Mouse (Mus musculus) neural tube, embryonic 15.5 days (tissue): Measurements from ENCODE around the gene Lilr4b. TPM values are rescaled to one million over a fixed set of nuclear protein-coding genes. Genes with fewer than 3 reads are reported as not detected.
"Not testable (repeated sequence)": the region's sequence is repeated elsewhere in the genome, so short reads cannot be mapped to it uniquely, and the experiment has no call there.

Experiments used
- ATAC-seq: fragments of 200-750 bp; cut with Nextera tagmentation; 2 replicates; pipeline ENCODE4 v1.8.0; 2017; ENCODE audit warnings: mild to moderate bottlenecking, moderate TSS enrichment, moderate library complexity; ENCODE audit not compliant: low FRiP score
- H3K27ac ChIP-seq: fragments of 300-500 bp; sonication (generic); replicated peaks from 2 replicates; pipeline ENCODE4 v1.5.1; 2015; ENCODE audit warnings: mild to moderate bottlenecking, inconsistent platforms
- H3K27me3 ChIP-seq: fragments of 300-500 bp; sonication (generic); replicated peaks from 2 replicates; pipeline ENCODE4 v1.6.1; 2015; ENCODE audit warnings: inconsistent platforms
- H3K36me3 ChIP-seq: fragments of 300-500 bp; sonication (generic); 2 replicates; pipeline ENCODE4 v1.6.1; 2015; ENCODE audit warnings: inconsistent platforms
- H3K4me1 ChIP-seq: fragments of 300-500 bp; sonication (generic); 2 replicates; pipeline ENCODE4 v1.6.1; 2015; ENCODE audit warnings: inconsistent platforms
- H3K4me2 ChIP-seq: fragments of 300-500 bp; sonication (generic); 2 replicates; pipeline ENCODE4 v1.6.1; 2015; ENCODE audit warnings: inconsistent platforms, mild to moderate bottlenecking, moderate library complexity
- H3K4me3 ChIP-seq: fragments of 300-500 bp; sonication (generic); replicated peaks from 2 replicates; pipeline ENCODE4 v1.5.1; 2015; ENCODE audit warnings: mild to moderate bottlenecking, inconsistent platforms
- H3K9ac ChIP-seq: fragments of 300-500 bp; sonication (generic); replicated peaks from 2 replicates; pipeline ENCODE4 v1.6.1; 2015; ENCODE audit warnings: mild to moderate bottlenecking, inconsistent platforms
- H3K9me3 ChIP-seq: fragments of 300-500 bp; sonication (generic); replicated peaks from 2 replicates; pipeline ENCODE4 v1.6.1; 2016; ENCODE audit warnings: inconsistent platforms
- WGBS: fragments of 180-500 bp; shearing (Covaris S2); methylation state at CpG from one replicate; pipeline ENCODE4 v1.1.7; 2015; ENCODE audit warnings: mixed read lengths; 5-methylcytosine and 5-hydroxymethylcytosine counted together
- polyA plus RNA-seq: library from polyadenylated mRNA; unstranded; fragments of >200 nt; fragmentation: Nextera tagmentation; extraction: Ambion mirVana; gene quantifications from 2 replicates; pipeline ENCODE4 v1.2.1, GENCODE M21; 2015

Lilr4b gene
- polyA plus RNA-seq, result 0.52 and 0.65 TPM in 2 replicates

GRCm38 (mm10) chr10:51480397-51480796 lies at the start of gene Lilr4b, which contains the start of gene Gm49339:
TSS of gene Lilr4b (plus strand) at chr10:51480632.
TSS of gene Gm49339 (plus strand) at chr10:51480612.
- not testable (repeated sequence) for H3K4me1 ChIP-seq

GRCm38 (mm10) chr10:51432940-51433339 lies 47.5 kb upstream of the Lilr4b start:
- H3K9me3 ChIP-seq, result no peaks in the 10 kb centered on the region; the same call in 1 of the 2 replicates
- H3K27me3 ChIP-seq, result no peaks in the 10 kb centered on the region
- no peak overlapping the region for H3K4me3 ChIP-seq
- no peak for ATAC-seq
- H3K4me2 ChIP-seq, result no peak overlapping the region
- no peak overlapping the region for H3K9ac ChIP-seq
- H3K36me3 ChIP-seq, result no peaks in the 10 kb centered on the region
- H3K27ac ChIP-seq, result no peak overlapping the region
- no peaks in the 10 kb centered on the region for H3K4me1 ChIP-seq

More at GRCm38 (mm10) chr10:51480397-51480796, at the start of gene Lilr4b, which contains the start of gene Gm49339:
- not testable (repeated sequence) for ATAC-seq, H3K36me3 ChIP-seq, H3K9me3 ChIP-seq, H3K27me3 ChIP-seq, H3K4me3 ChIP-seq, H3K9ac ChIP-seq, H3K27ac ChIP-seq, H3K4me2 ChIP-seq
- 92% methylated on average over 1 of the region's 3 CpGs for WGBS

- no peaks in the 10 kb centered on the region for H3K9me3 ChIP-seq
- H3K4me2 ChIP-seq, result no peak overlapping the region
- H3K27me3 ChIP-seq, result no peaks in the 10 kb centered on the region
- 82% methylated on average over 3 of the region's 3 CpGs for WGBS
- ATAC-seq, result no peak
- no peak overlapping the region for H3K4me3 ChIP-seq
- H3K27ac ChIP-seq, result no peak overlapping the region
- H3K4me1 ChIP-seq, result no peaks in the 10 kb centered on the region
- H3K9ac ChIP-seq, result no peak overlapping the region
- no peaks in the 10 kb centered on the region for H3K36me3 ChIP-seq
Measured at GRCm38 (mm10) chr10:51435684-51436083, 44.7 kb upstream of the Lilr4b start.

- Histone ChIP-seq H3K9me3 (no peaks in the 10 kb centered on the region), H3K4me1 (no peaks in the 10 kb centered on the region), H3K27me3 (no peaks in the 10 kb centered on the region), H3K36me3 (no peaks in the 10 kb centered on the region), H3K9ac (no peak overlapping the region), H3K4me2 (no peak overlapping the region), H3K4me3 (no peak overlapping the region), H3K27ac (no peak overlapping the region)
- WGBS, result 82% methylated on average over 4 of the region's 4 CpGs
- no peak for ATAC-seq
Measured at GRCm38 (mm10) chr10:51451610-51452009, 28.8 kb upstream of the Lilr4b start.

- no peak for ATAC-seq
- H3K9me3 ChIP-seq, result no peaks in the 10 kb centered on the region
- H3K9ac ChIP-seq, result no peak overlapping the region
- H3K27me3 ChIP-seq, result no peaks in the 10 kb centered on the region
- H3K4me1 ChIP-seq, result no peaks in the 10 kb centered on the region
- WGBS, result 90% methylated on average over 1 of the region's 1 CpGs
- H3K4me2 ChIP-seq, result no peak overlapping the region
- H3K27ac ChIP-seq, result no peak overlapping the region
- H3K4me3 ChIP-seq, result no peak overlapping the region
- H3K36me3 ChIP-seq, result no peaks in the 10 kb centered on the region
Measured at GRCm38 (mm10) chr10:51453616-51454298, 26.7 kb upstream of the Lilr4b start.

GRCm38 (mm10) chr10:51454365-51454764 lies 26.1 kb upstream of the Lilr4b start:
- 75% methylated on average over 1 of the region's 1 CpGs for WGBS

GRCm38 (mm10) chr10:51455762-51456161 lies 24.7 kb upstream of the Lilr4b start:
- H3K27me3 ChIP-seq, result no peaks in the 10 kb centered on the region
- no peak overlapping the region for H3K9ac ChIP-seq
- no peak overlapping the region for H3K27ac ChIP-seq
- ATAC-seq, result no peak
- WGBS, result 91% methylated on average over 1 of the region's 1 CpGs
- no peak overlapping the region for H3K4me3 ChIP-seq
- no peak overlapping the region for H3K4me2 ChIP-seq
- no peaks in the 10 kb centered on the region for H3K9me3 ChIP-seq
- H3K4me1 ChIP-seq, result no peaks in the 10 kb centered on the region
- H3K36me3 ChIP-seq, result no peaks in the 10 kb centered on the region

More at GRCm38 (mm10) chr10:51454365-51454764, 26.1 kb upstream of the Lilr4b start:
- H3K4me3 ChIP-seq, result no peak overlapping the region
- H3K36me3 ChIP-seq, result no peaks in the 10 kb centered on the region
- no peak overlapping the region for H3K27ac ChIP-seq
- H3K4me2 ChIP-seq, result no peak overlapping the region
- no peaks in the 10 kb centered on the region for H3K4me1 ChIP-seq
- no peak for ATAC-seq
- no peaks in the 10 kb centered on the region for H3K9me3 ChIP-seq
- no peaks in the 10 kb centered on the region for H3K27me3 ChIP-seq
- no peak overlapping the region for H3K9ac ChIP-seq

- Histone ChIP-seq H3K9ac (no peak overlapping the region), H3K4me2 (no peak overlapping the region), H3K36me3 (no peaks in the 10 kb centered on the region), H3K27ac (no peak overlapping the region), H3K9me3 (no peaks in the 10 kb centered on the region), H3K4me1 (no peaks in the 10 kb centered on the region), H3K4me3 (no peak overlapping the region), H3K27me3 (no peaks in the 10 kb centered on the region)
- ATAC-seq, result no peak
- 88% methylated on average over 4 of the region's 4 CpGs for WGBS
Measured at GRCm38 (mm10) chr10:51456369-51456768, 24.1 kb upstream of the Lilr4b start.

GRCm38 (mm10) chr10:51463800-51464199 lies 16.6 kb upstream of the Lilr4b start:
- H3K36me3 ChIP-seq, ATAC-seq, H3K4me1 ChIP-seq, H3K27ac ChIP-seq, H3K9me3 ChIP-seq, H3K4me2 ChIP-seq, H3K27me3 ChIP-seq, H3K9ac ChIP-seq, H3K4me3 ChIP-seq: not testable (repeated sequence)
- WGBS, result 45% methylated on average over 4 of the region's 4 CpGs

GRCm38 (mm10) chr10:51490691-51491090 lies 10.3 kb downstream of the Lilr4b start, which contains the start of gene Lilrb4a:
TSS of gene Lilrb4a (plus strand) at chr10:51490956.
- H3K27me3 ChIP-seq, ATAC-seq, H3K9me3 ChIP-seq, H3K4me2 ChIP-seq, H3K4me1 ChIP-seq, H3K4me3 ChIP-seq, H3K27ac ChIP-seq, H3K36me3 ChIP-seq, H3K9ac ChIP-seq: not testable (repeated sequence)
- no CpG with 5 or more reads among the region's 2 CpGs for WGBS

GRCm38 (mm10) chr10:51520021-51520420 lies 39.6 kb downstream of the Lilr4b start:
- no peaks in the 10 kb centered on the region for H3K36me3 ChIP-seq
- H3K27ac ChIP-seq, result no peak overlapping the region
- H3K9ac ChIP-seq, result no peak overlapping the region
- no peak overlapping the region for H3K4me3 ChIP-seq
- no peak for ATAC-seq
- no peaks in the 10 kb centered on the region for H3K27me3 ChIP-seq
- H3K9me3 ChIP-seq, result no peaks in the 10 kb centered on the region
- no peak overlapping the region for H3K4me2 ChIP-seq
- no peaks in the 10 kb centered on the region for H3K4me1 ChIP-seq

GRCm38 (mm10) chr10:51521453-51521852 lies 41.0 kb downstream of the Lilr4b start:
- no peak for ATAC-seq
- H3K9ac ChIP-seq, result no peak overlapping the region

More at GRCm38 (mm10) chr10:51521453-51521852, 41.0 kb downstream of the Lilr4b start:
- Histone ChIP-seq H3K4me3 (no peak overlapping the region), H3K4me1 (no peaks in the 10 kb centered on the region), H3K27ac (no peak overlapping the region), H3K9me3 (no peaks in the 10 kb centered on the region), H3K4me2 (no peak overlapping the region), H3K27me3 (no peaks in the 10 kb centered on the region), H3K36me3 (no peaks in the 10 kb centered on the region)
